Mouse (Mus musculus) liver, embryonic 14.5 days (tissue): ENCODE measurements around the gene Foxred2. TPM values are rescaled to one million over a fixed set of nuclear protein-coding genes. Genes with fewer than 3 reads are reported as not detected.

Experiments
- ATAC-seq: fragments of 200-750 bp; cut with Nextera tagmentation; 2 replicates; pipeline ENCODE4 v1.8.0; 2017; ENCODE audit warnings: moderate number of reproducible peaks, mild to moderate bottlenecking, moderate library complexity; ENCODE audit not compliant: insufficient read depth
- DNase-seq, 3 experiments: peaks; one replicate each; pipeline ENCODE4 v3.0.0-alpha.2; 2012 to 2013; ENCODE audit warnings: low read depth in 3 of 3, low spot score in 3 of 3
- H3K27ac ChIP-seq: fragments of 300-500 bp; sonication (generic); 2 replicates; pipeline ENCODE4 v1.5.1; 2014; ENCODE audit warnings: moderate library complexity, mild to moderate bottlenecking, control low read depth, inconsistent platforms
- H3K27me3 ChIP-seq: fragments of 300-500 bp; sonication (generic); 2 replicates; pipeline ENCODE4 v1.6.1; 2014; ENCODE audit warnings: mild to moderate bottlenecking, low read length, moderate library complexity; ENCODE audit not compliant: control insufficient read depth, insufficient read depth
- H3K36me3 ChIP-seq: fragments of 300-500 bp; sonication (generic); replicated peaks from 2 replicates; pipeline ENCODE4 v1.6.1; 2014; ENCODE audit warnings: low read depth; ENCODE audit not compliant: control insufficient read depth, insufficient read depth
- H3K4me1 ChIP-seq, 2 experiments: fragments of 200-500 bp in 1 of 2; fragments of 300-500 bp in 1 of 2; sonication (generic) in 1 of 2; replicated peaks; 2 replicates each; pipeline ENCODE4 v1.6.1; 2012 to 2014; ENCODE audit warnings: antibody characterized with exemption in 1 of 2, inconsistent platforms in 1 of 2, low read length in 1 of 2; ENCODE audit not compliant: control insufficient read depth in 2 of 2, insufficient read depth in 2 of 2
- H3K4me2 ChIP-seq: fragments of 300-500 bp; sonication (generic); 2 replicates; pipeline ENCODE4 v1.6.1; 2014; ENCODE audit warnings: low read depth, mild to moderate bottlenecking, control low read depth, moderate library complexity
- H3K4me3 ChIP-seq, 2 experiments: fragments of 200-500 bp in 1 of 2; fragments of 300-500 bp in 1 of 2; sonication (generic) in 1 of 2; 2 replicates each; pipeline ENCODE4 v1.5.1; 2012 to 2014; ENCODE audit warnings: low read depth in 2 of 2, low read length in 2 of 2, mild to moderate bottlenecking in 2 of 2, control low read depth in 1 of 2, inconsistent platforms in 1 of 2, moderate library complexity in 1 of 2; ENCODE audit not compliant: insufficient read depth in 1 of 2
- H3K9ac ChIP-seq: fragments of 300-500 bp; sonication (generic); replicated peaks from 2 replicates; pipeline ENCODE4 v1.6.1; 2014; ENCODE audit warnings: mild to moderate bottlenecking, control low read depth, moderate library complexity
- H3K9me3 ChIP-seq: fragments of 300-500 bp; sonication (generic); 2 replicates; pipeline ENCODE4 v1.6.1; 2016; ENCODE audit warnings: low read length, mixed read lengths; ENCODE audit not compliant: control insufficient read depth
- CTCF ChIP-seq: IDR thresholded peaks from 2 replicates; pipeline ENCODE4 v1.5.1; 2016; ENCODE audit warnings: antibody characterized with exemption, low read depth, control low read depth
- EP300 ChIP-seq: IDR thresholded peaks from 2 replicates; pipeline ENCODE4 v1.6.1; 2016; ENCODE audit warnings: antibody characterized with exemption, low read depth
- WGBS: fragments of 180-500 bp; shearing (Covaris S2); extraction: QIAGEN DNeasy Blood & Tissue Kit; methylation state at CpG from one replicate; pipeline ENCODE4 v1.1.7; 2014; ENCODE audit not compliant: insufficient replicate concordance; 5-methylcytosine and 5-hydroxymethylcytosine counted together
- polyA plus RNA-seq, 2 experiments: library from polyadenylated mRNA; depleted of rRNA in 1 of 2; stranded (reverse) in 1 of 2; unstranded in 1 of 2; fragments of >200 nt; fragmentation: Nextera tagmentation in 1 of 2; extraction: Ambion mirVana in 1 of 2; gene quantifications; 2 replicates each; pipeline versions ENCODE4 v1.2.1 to v1.2.3; 2012 to 2014

The Foxred2 gene
- polyA plus RNA-seq (2012; rRNA removed) (1.2 and 1.3 TPM in 2 replicates), polyA plus RNA-seq (2014; fragmentation: Nextera tagmentation; extraction: Ambion mirVana) (1.3 and 1.4 TPM in 2 replicates)

DNA sequence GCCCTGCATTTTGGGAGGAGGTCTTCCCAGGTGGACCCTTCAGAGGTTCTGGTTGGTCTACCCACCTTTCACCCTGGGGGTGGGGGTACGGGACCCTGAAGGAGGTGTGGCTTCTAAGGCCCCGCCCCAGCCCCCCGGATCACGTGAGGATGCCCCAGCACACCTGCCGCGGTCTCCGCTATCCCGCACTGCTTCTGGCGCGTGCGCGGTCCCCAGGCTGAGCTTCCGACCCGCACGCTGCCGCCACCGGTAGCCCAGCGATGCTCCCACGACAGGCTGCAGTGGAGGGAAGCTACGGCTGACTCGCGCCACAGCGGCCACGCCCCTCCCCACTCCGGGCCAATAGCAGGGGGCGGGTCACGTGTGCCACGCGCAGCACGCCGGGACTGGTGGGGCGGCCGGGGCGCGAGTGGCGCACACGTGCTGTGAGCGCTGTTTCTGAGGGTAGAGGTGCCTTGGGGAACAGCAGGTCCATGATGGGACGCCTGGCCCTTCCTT is at the start of gene Foxred2:
Gene Foxred2, minus strand, starts transcription at position 319 of the 498 bp plus-strand sequence.
- ATAC-seq (peak; percentile 85), DNase-seq (peak in 2 of 3 experiments; percentile 44 to 58)
- peaks cover 15% of the 10 kb centered on the region for H3K27me3 ChIP-seq
- H3K27ac ChIP-seq = no peak within 1 kb of the TSS
- WGBS = under 1% methylated on average over 38 of the region's 39 CpGs
- H3K4me2 ChIP-seq = peak within 1 kb of the TSS; percentile 82
- peak within 1 kb of the TSS; percentile 29 to 50 for H3K4me3 ChIP-seq
- H3K4me1 ChIP-seq = peaks cover 7 to 12% of the 10 kb centered on the region in 2 experiments
- H3K9ac ChIP-seq = peak within 1 kb of the TSS; percentile 27; the same call in 1 of the 2 replicates
- H3K9me3 ChIP-seq = no peaks in the 10 kb centered on the region
- TF ChIP-seq EP300 (no peak), CTCF (peak; percentile 22; the same call in 1 of the 2 replicates)
- peaks cover 31% of the 10 kb centered on the region for H3K36me3 ChIP-seq

DNA sequence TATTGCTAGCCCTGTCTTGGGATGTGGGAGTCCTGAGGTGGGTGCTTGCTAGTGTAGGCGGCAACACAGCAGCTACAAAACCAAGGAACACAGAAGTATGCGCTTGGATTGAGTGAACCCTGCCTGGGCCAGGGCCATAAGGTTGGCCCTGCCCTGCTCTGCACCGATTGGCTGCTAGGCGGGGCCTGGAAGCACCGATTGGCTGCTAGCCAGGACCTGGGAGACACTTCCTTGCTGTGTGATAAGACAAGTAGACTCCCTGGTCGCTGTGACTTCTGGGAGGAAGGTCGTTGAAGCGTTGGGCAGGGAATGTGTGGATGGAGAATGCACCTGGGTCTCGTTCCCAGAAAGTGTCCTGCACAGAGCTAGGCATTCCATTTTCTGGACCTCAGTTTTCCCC is 47.4 kb upstream of the Foxred2 start:
- H3K9ac ChIP-seq = no peak overlapping the region
- 35% methylated on average over 9 of the region's 9 CpGs for WGBS
- no peaks in the 10 kb centered on the region for H3K36me3 ChIP-seq
- no peak for TF ChIP-seq CTCF
- no peaks in the 10 kb centered on the region for H3K9me3 ChIP-seq
- DNase-seq = peak; percentile 20 to 27 (median 25)
- no peak overlapping the region for H3K4me3 ChIP-seq
- no peak overlapping the region for H3K4me2 ChIP-seq
- peak; percentile 70; the same call in 1 of the 2 replicates for ATAC-seq
- no peaks in the 10 kb centered on the region for H3K4me1 ChIP-seq
- no peaks in the 10 kb centered on the region for H3K27me3 ChIP-seq
- no peak overlapping the region for H3K27ac ChIP-seq

DNA sequence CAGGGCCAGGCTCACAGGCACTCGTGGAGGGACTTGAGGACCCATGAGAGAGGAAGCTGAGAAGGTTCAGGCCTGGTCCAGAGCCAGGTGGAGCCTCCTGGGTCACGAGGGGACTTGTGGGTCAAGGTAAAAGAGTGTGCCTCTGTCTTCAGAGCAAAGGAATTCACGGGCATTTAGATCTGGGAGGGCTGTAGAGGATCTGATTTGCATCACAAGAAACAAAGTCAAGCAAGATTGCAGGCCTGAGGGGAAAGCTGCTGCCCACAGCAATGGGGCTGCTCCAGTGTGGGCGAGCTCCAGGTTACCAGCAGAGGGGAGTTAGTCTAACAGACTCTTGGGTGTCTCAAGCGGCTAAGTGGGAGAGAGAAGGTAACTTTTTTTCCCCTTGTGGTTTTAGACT is 44.9 kb upstream of the Foxred2 start:
- no peak overlapping the region for H3K4me2 ChIP-seq
- H3K27me3 ChIP-seq = no peaks in the 10 kb centered on the region
- ATAC-seq (no peak), DNase-seq (no peak)
- H3K4me1 ChIP-seq = no peaks in the 10 kb centered on the region
- whole genome bisulfite sequencing = 25% methylated on average over 5 of the region's 5 CpGs
- H3K36me3 ChIP-seq = no peaks in the 10 kb centered on the region
- no peaks in the 10 kb centered on the region for H3K9me3 ChIP-seq
- TF ChIP-seq EP300 (no peak), CTCF (no peak)
- no peak overlapping the region for H3K9ac ChIP-seq
- no peak overlapping the region for H3K4me3 ChIP-seq
- no peak overlapping the region for H3K27ac ChIP-seq

DNA sequence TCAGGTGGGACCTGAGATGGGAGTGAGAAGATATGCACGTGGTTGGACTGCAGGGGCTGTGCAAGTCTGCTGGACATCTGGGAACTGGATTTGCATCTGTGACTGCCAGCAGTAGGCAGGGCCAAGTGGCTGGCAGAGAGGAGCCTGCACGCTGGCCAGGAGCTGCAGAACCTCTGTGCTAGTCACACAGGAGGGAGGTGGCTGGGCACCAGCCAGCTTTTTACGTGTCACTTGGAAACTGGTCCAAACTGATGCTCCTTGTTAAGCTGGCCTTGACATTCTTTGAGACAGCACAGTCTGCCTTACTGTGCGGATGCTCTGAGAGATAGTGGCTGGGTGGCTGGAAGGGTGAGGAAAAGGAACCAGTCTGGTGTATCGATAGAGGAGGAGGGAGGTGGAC is 32.0 kb upstream of the Foxred2 start:
- no peak for DNase-seq
- ATAC-seq = no peak
- Histone ChIP-seq H3K9me3 (no peaks in the 10 kb centered on the region), H3K9ac (no peak overlapping the region), H3K27me3 (no peaks in the 10 kb centered on the region), H3K4me3 (no peak overlapping the region), H3K27ac (no peak overlapping the region), H3K4me2 (no peak overlapping the region), H3K36me3 (no peaks in the 10 kb centered on the region), H3K4me1 (no peaks in the 10 kb centered on the region)
- WGBS = 52% methylated on average over 5 of the region's 5 CpGs
- TF ChIP-seq EP300 = no peak
- TF ChIP-seq CTCF = no peak

DNA sequence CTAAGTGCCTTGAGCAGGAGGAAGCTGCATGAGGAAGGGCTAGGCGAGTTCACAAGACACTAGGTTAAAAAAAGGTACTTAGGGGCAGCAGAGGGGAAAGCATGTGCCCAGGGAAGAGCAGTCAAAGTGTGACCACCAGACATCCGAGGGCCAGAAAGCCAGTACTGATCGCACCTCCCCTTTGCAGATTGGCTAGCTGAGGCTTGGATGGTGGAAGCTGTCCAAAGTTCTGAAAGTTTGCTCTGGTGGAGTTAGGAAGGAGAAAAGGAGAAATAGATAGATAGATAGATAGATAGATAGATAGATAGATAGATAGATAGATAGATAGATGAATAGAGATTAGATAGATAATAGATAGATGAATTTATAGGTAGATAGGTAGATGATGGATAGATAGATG is 26.9 kb upstream of the Foxred2 start:
- no peak for DNase-seq

More for the DNA sequence above, 26.9 kb upstream of the Foxred2 start:
- no peaks in the 10 kb centered on the region for H3K9me3 ChIP-seq
- 21% methylated on average over 3 of the region's 3 CpGs for WGBS
- H3K27me3 ChIP-seq = no peaks in the 10 kb centered on the region; the same call in 1 of the 2 replicates
- H3K9ac ChIP-seq = no peak overlapping the region
- no peak overlapping the region for H3K27ac ChIP-seq
- no peaks in the 10 kb centered on the region for H3K36me3 ChIP-seq
- no peak for ATAC-seq
- no peak overlapping the region for H3K4me2 ChIP-seq
- TF ChIP-seq EP300 = no peak
- TF ChIP-seq CTCF = no peak
- H3K4me3 ChIP-seq = no peak overlapping the region
- H3K4me1 ChIP-seq = peaks cover 0 to under 1% of the 10 kb centered on the region in 2 experiments; a peak in 1 of 4 replicates
